Comparison of ENCODE assay signal across 17 mouse cellular contexts in the genomic region with DNA sequence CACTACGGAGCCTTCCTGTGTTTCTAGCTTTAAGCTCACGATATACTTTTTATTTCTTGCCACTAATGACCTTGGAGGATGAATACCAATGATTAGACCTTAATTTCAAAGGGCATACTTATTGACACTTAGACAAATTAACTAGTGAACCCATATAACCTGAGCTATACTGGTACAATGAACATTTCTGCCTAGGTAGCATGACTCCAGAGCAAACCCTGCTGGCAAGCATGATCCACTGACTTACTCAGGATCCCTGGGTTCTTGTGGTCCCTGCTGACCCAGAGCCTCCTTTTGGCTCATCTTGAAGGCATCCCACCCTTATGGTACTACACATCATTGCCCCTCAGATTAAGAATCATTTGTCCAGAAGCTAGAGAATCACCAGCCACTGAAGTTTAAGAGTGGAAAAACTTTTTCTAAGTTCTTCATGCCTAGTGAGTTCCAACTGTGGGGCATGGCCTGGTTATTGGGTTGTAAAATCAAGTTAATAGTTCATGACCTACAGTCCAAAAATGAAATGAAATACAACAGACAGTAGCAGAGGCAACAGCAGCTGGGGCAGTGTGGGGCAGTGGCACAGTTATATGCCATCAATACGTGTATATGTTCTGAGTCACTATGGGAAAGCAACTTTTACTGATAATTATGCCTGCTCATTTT.
DNase-seq lines count a peak whose midpoint lies in the region; ATAC-seq lines count a peak whose summit lies in the region.
"Had no signal": no experiment of that assay in that cellular context is flagged by ENCODE, and none has a peak within 500 bp of the region (broad histone marks: within the 10 kb centered on the region; RNA-seq: fewer than 3 reads in every experiment).

No protein-coding gene starts in this region.

- peaks cover 11% of the 10 kb centered on the region for H3K4me1 ChIP-seq in kidney, embryonic 16.5 days (ENCODE audit: insufficient read depth, low read length)
- peaks cover 10% of the 10 kb centered on the region; the same call in 1 of the 2 replicates for H3K4me1 ChIP-seq in neural tube, embryonic 15.5 days

- H3K27ac ChIP-seq in kidney, embryonic 16.5 days (ENCODE audit: low read length), result no peak overlapping the region
- H3K27ac ChIP-seq in neural tube, embryonic 15.5 days (replicated peaks), result no peak overlapping the region
- H3K27ac ChIP-seq: forebrain, embryonic 12.5 days; heart, embryonic 13.5 days; hindbrain, embryonic 12.5 days; lung, embryonic 15.5 days; midbrain, embryonic 15.5 days had no signal

- 85% methylated on average over 3 of the region's 3 CpGs for WGBS in kidney, embryonic 16.5 days
- 91% methylated on average over 3 of the region's 3 CpGs for WGBS in neural tube, embryonic 15.5 days

- no peak overlapping the region for H3K4me3 ChIP-seq in kidney, embryonic 16.5 days (ENCODE audit: low read length)
- no peak overlapping the region for H3K4me3 ChIP-seq in neural tube, embryonic 15.5 days (replicated peaks)
- H3K4me3 ChIP-seq: forebrain, embryonic 12.5 days; heart, embryonic 13.5 days; hindbrain, embryonic 12.5 days; lung, embryonic 15.5 days; midbrain, embryonic 15.5 days had no signal

- no peak overlapping the region for H3K9ac ChIP-seq in kidney, embryonic 16.5 days (replicated peaks; ENCODE audit: low read length)
- no peak overlapping the region for H3K9ac ChIP-seq in neural tube, embryonic 15.5 days (replicated peaks)
- H3K9ac ChIP-seq: forebrain, embryonic 12.5 days; heart, embryonic 13.5 days; hindbrain, embryonic 12.5 days; lung, embryonic 15.5 days; midbrain, embryonic 15.5 days had no signal

- no peak for ATAC-seq in kidney, embryonic 16.5 days (ENCODE audit: low FRiP score, low TSS enrichment)
- no peak for ATAC-seq in neural tube, embryonic 15.5 days (ENCODE audit: low FRiP score)
- ATAC-seq: midbrain, embryonic 15.5 days had no signal

- no peak overlapping the region for H3K4me2 ChIP-seq in kidney, embryonic 16.5 days (replicated peaks; ENCODE audit: low read depth, low read length)
- no peak overlapping the region for H3K4me2 ChIP-seq in neural tube, embryonic 15.5 days
- H3K4me2 ChIP-seq: forebrain, embryonic 12.5 days; heart, embryonic 13.5 days; hindbrain, embryonic 12.5 days; lung, embryonic 15.5 days; midbrain, embryonic 15.5 days had no signal

- H3K36me3 ChIP-seq in kidney, embryonic 16.5 days (ENCODE audit: insufficient read depth, low read length), result no peaks in the 10 kb centered on the region
- no peaks in the 10 kb centered on the region for H3K36me3 ChIP-seq in neural tube, embryonic 15.5 days
- H3K36me3 ChIP-seq: forebrain, embryonic 12.5 days; heart, embryonic 13.5 days; hindbrain, embryonic 12.5 days; lung, embryonic 15.5 days; midbrain, embryonic 15.5 days had no signal

- peak; percentile 34 for DNase-seq in kidney, adult 11 months
- peak; percentile 4 for DNase-seq in neural tube, embryonic 10.5 days (ENCODE audit: extremely low spot score, low spot score)
- peak; percentile 13 for DNase-seq in kidney, postnatal 10 days
- DNase-seq in adrenal gland, postnatal 36 days, result no peak
- DNase-seq in urinary bladder, postnatal 4 days (ENCODE audit: low spot score in 2 of 2), result no peak
- DNase-seq in frontal cortex, adult 2 months (ENCODE audit: extremely low spot score in 1 of 2, low spot score in 1 of 2), result no peak
- DNase-seq: adrenal gland, adult 8-10 months; cerebellum, adult 11-12 months; cerebellum, postnatal 36 days; right cerebral cortex, adult 18-20 months had no signal

- no peaks in the 10 kb centered on the region for H3K9me3 ChIP-seq in kidney, embryonic 16.5 days (ENCODE audit: low read length)
- no peaks in the 10 kb centered on the region for H3K9me3 ChIP-seq in neural tube, embryonic 15.5 days (replicated peaks)
- H3K9me3 ChIP-seq: forebrain, embryonic 12.5 days; heart, embryonic 13.5 days; hindbrain, embryonic 12.5 days; lung, embryonic 15.5 days; midbrain, embryonic 15.5 days had no signal

- no peaks in the 10 kb centered on the region for H3K27me3 ChIP-seq in kidney, embryonic 16.5 days (ENCODE audit: insufficient read depth, low read length)
- H3K27me3 ChIP-seq in neural tube, embryonic 15.5 days (replicated peaks), result no peaks in the 10 kb centered on the region
- H3K27me3 ChIP-seq: forebrain, embryonic 12.5 days; heart, embryonic 13.5 days; hindbrain, embryonic 12.5 days; lung, embryonic 15.5 days; midbrain, embryonic 15.5 days had no signal

Comparison
In these comparisons a context has a peak if more than half of its experiments do, and no peak if none do; other contexts are left out.
1. DNase-seq: peak in kidney, adult 11 months (single experiment), neural tube, embryonic 10.5 days (single experiment) and kidney, postnatal 10 days (single experiment); none in adrenal gland, postnatal 36 days (0 of 2), urinary bladder, postnatal 4 days (0 of 2) and frontal cortex, adult 2 months (0 of 2).